21 mouse cellular contexts compared by ENCODE assay signal in the genomic region with DNA sequence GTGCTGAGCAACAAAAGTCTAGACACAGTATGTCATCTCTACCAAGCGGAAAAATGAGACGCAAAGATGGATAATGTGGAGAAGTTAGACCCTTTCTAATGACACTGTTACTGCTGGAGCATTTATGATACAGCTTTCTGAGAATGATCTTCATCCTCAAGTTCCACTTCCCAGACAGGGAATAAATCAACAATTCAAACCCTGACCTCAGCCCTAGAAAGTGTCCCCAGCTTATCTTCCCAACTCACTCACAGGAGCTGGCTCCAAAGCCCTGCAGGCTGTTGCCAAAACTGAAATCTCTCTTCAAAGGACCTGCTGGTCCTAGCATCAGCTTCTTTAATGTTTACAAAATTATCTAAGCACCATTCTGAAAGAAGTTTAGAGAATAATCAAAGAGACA.
DNase-seq lines count a peak whose midpoint lies in the region; ATAC-seq lines count a peak whose summit lies in the region.
"Had no signal": no experiment of that assay in that cellular context is flagged by ENCODE, and none has a peak within 500 bp of the region (broad histone marks: within the 10 kb centered on the region; RNA-seq: fewer than 3 reads in every experiment).

No protein-coding gene starts in this region.

- ATAC-seq in lung, embryonic 15.5 days (ENCODE audit: borderline replicate concordance, extremely low read depth, low FRiP score, low TSS enrichment), result peak; percentile 42; the same call in 1 of the 2 replicates
- ATAC-seq: forebrain, embryonic 14.5 days; forebrain, embryonic 16.5 days had no signal

- no peaks in the 10 kb centered on the region for H3K36me3 ChIP-seq in lung, embryonic 15.5 days
- H3K36me3 ChIP-seq: embryonic facial prominence, embryonic 13.5 days; embryonic facial prominence, embryonic 15.5 days; forebrain, embryonic 10.5 days; forebrain, embryonic 12.5 days had no signal

- peak; percentile 23 for DNase-seq in heart, adult 11 months
- no peak for DNase-seq in heart, postnatal 25 days (ENCODE audit: low spot score)
- DNase-seq in lung, postnatal 4 days, result no peak
- DNase-seq: adrenal gland, adult 2 months; adrenal gland, postnatal 10 days; adrenal gland, postnatal 25 days; cerebellum, adult 11 months; cerebellum, adult 18-20 months; cerebellum, adult 8-10 months; cerebellum, adult 9-11 months; cerebellum, postnatal 14 days; cerebellum, postnatal 36 days; embryo, embryonic 11 days had no signal

- intact Hi-C loops in heart, postnatal 25 days (cut with DNase I), result no loop called here

- no peak overlapping the region for H3K4me3 ChIP-seq in lung, embryonic 15.5 days
- H3K4me3 ChIP-seq: embryonic facial prominence, embryonic 13.5 days; embryonic facial prominence, embryonic 15.5 days; erythroblast, embryonic 14.5 days; forebrain, embryonic 10.5 days; forebrain, embryonic 12.5 days had no signal

- H3K9me3 ChIP-seq in lung, embryonic 15.5 days, result no peaks in the 10 kb centered on the region
- H3K9me3 ChIP-seq: embryonic facial prominence, embryonic 13.5 days; embryonic facial prominence, embryonic 15.5 days; forebrain, embryonic 10.5 days; forebrain, embryonic 12.5 days had no signal

- no peaks in the 10 kb centered on the region for H3K27me3 ChIP-seq in lung, embryonic 15.5 days
- H3K27me3 ChIP-seq: embryonic facial prominence, embryonic 13.5 days; embryonic facial prominence, embryonic 15.5 days; forebrain, embryonic 12.5 days had no signal

- WGBS in lung, embryonic 15.5 days, result 59% methylated on average over 2 of the region's 2 CpGs

- no peak overlapping the region for H3K9ac ChIP-seq in lung, embryonic 15.5 days
- H3K9ac ChIP-seq: embryonic facial prominence, embryonic 13.5 days; embryonic facial prominence, embryonic 15.5 days; forebrain, embryonic 12.5 days had no signal

- no peak overlapping the region; the same call in 1 of the 2 replicates for H3K27ac ChIP-seq in lung, embryonic 15.5 days
- H3K27ac ChIP-seq: embryonic facial prominence, embryonic 13.5 days; embryonic facial prominence, embryonic 15.5 days; forebrain, embryonic 10.5 days; forebrain, embryonic 12.5 days had no signal

- 0 out of 2 replicates have a peak, but pooled peaks cover 3% of the 10 kb centered on the region for H3K4me1 ChIP-seq in lung, embryonic 15.5 days
- H3K4me1 ChIP-seq: embryonic facial prominence, embryonic 13.5 days; embryonic facial prominence, embryonic 15.5 days; forebrain, embryonic 10.5 days; forebrain, embryonic 12.5 days had no signal

- H3K4me2 ChIP-seq in lung, embryonic 15.5 days, result no peak overlapping the region
- H3K4me2 ChIP-seq: embryonic facial prominence, embryonic 13.5 days; embryonic facial prominence, embryonic 15.5 days; forebrain, embryonic 12.5 days had no signal
